Mouse (Mus musculus): Measurements from ENCODE around the gene Mtus2. TPM values are rescaled to one million over a fixed set of nuclear protein-coding genes. Genes with fewer than 3 reads are reported as not detected.

Gene Mtus2
- polyA plus RNA-seq, 1 experiment from 2014 or later = 49.4 TPM

- Histone ChIP-seq H3K4me3 (replicated peaks; ENCODE audit: low read length) (no peak overlapping the region), H3K27ac (no peak overlapping the region), H3K9me3 (ENCODE audit: control insufficient read depth, low read length) (no peaks in the 10 kb centered on the region), H3K9ac (no peak overlapping the region), H3K36me3 (replicated peaks; ENCODE audit: control insufficient read depth, insufficient read depth) (no peaks in the 10 kb centered on the region), H3K4me2 (replicated peaks) (no peak overlapping the region), H3K27me3 (ENCODE audit: control insufficient read depth, insufficient read depth, low read length) (no peaks in the 10 kb centered on the region), H3K4me1 (replicated peaks; ENCODE audit: control insufficient read depth, insufficient read depth, low read length) (no peaks in the 10 kb centered on the region; the same call in 1 of the 2 replicates)
- DNase-seq (ENCODE audit: low spot score) (no peak), ATAC-seq (ENCODE audit: low FRiP score) (no peak)
- WGBS = 84% methylated on average over 8 of the region's 8 CpGs
These were observed 58.3 kb downstream of the Mtus2 start for GRCm38 (mm10) chr5:148015383-148015782.

- no peaks in the 10 kb centered on the region for H3K36me3 ChIP-seq (replicated peaks; ENCODE audit: control insufficient read depth, insufficient read depth)
- no peak for ATAC-seq (ENCODE audit: low FRiP score)
- H3K27me3 ChIP-seq (ENCODE audit: control insufficient read depth, insufficient read depth, low read length) = no peaks in the 10 kb centered on the region
- H3K4me2 ChIP-seq (replicated peaks) = no peak overlapping the region
- WGBS = 73% methylated on average over 11 of the region's 11 CpGs
- H3K27ac ChIP-seq = no peak overlapping the region
- no peaks in the 10 kb centered on the region; the same call in 1 of the 2 replicates for H3K4me1 ChIP-seq (replicated peaks; ENCODE audit: control insufficient read depth, insufficient read depth, low read length)
- H3K4me3 ChIP-seq (replicated peaks; ENCODE audit: low read length) = no peak overlapping the region
- H3K9me3 ChIP-seq (ENCODE audit: control insufficient read depth, low read length) = no peaks in the 10 kb centered on the region
- peak; percentile 52 for DNase-seq (ENCODE audit: low spot score)
- no peak overlapping the region for H3K9ac ChIP-seq
These were observed 60.3 kb downstream of the Mtus2 start for GRCm38 (mm10) chr5:148017371-148017770.

GRCm38 (mm10) chr5:148022784-148023183 is 65.7 kb downstream of the Mtus2 start:
- no peak for ATAC-seq (ENCODE audit: low FRiP score)
- no peaks in the 10 kb centered on the region for H3K4me1 ChIP-seq (replicated peaks; ENCODE audit: control insufficient read depth, insufficient read depth, low read length)
- 0 out of 2 replicates have a peak overlapping the region, but pooled peaks have one; percentile 5 for H3K27ac ChIP-seq
- no peaks in the 10 kb centered on the region for H3K27me3 ChIP-seq (ENCODE audit: control insufficient read depth, insufficient read depth, low read length)
- no peak overlapping the region for H3K9ac ChIP-seq
- no peak overlapping the region for H3K4me2 ChIP-seq (replicated peaks)
- no peaks in the 10 kb centered on the region for H3K9me3 ChIP-seq (ENCODE audit: control insufficient read depth, low read length)
- H3K36me3 ChIP-seq (replicated peaks; ENCODE audit: control insufficient read depth, insufficient read depth) = no peaks in the 10 kb centered on the region
- DNase-seq (ENCODE audit: low spot score) = no peak
- WGBS = 72% methylated on average over 4 of the region's 4 CpGs
- H3K4me3 ChIP-seq (replicated peaks; ENCODE audit: low read length) = no peak overlapping the region

GRCm38 (mm10) chr5:148026401-148027349 is 69.6 kb downstream of the Mtus2 start:
- no peaks in the 10 kb centered on the region for H3K9me3 ChIP-seq (ENCODE audit: control insufficient read depth, low read length)
- no peaks in the 10 kb centered on the region for H3K36me3 ChIP-seq (replicated peaks; ENCODE audit: control insufficient read depth, insufficient read depth)
- H3K27ac ChIP-seq = no peak overlapping the region
- H3K4me2 ChIP-seq (replicated peaks) = no peak overlapping the region
- 64% methylated on average over 26 of the region's 26 CpGs for WGBS
- H3K4me3 ChIP-seq (replicated peaks; ENCODE audit: low read length) = no peak overlapping the region
- no peaks in the 10 kb centered on the region for H3K27me3 ChIP-seq (ENCODE audit: control insufficient read depth, insufficient read depth, low read length)
- DNase-seq (ENCODE audit: low spot score) (no peak), ATAC-seq (ENCODE audit: low FRiP score) (no peak)
- no peaks in the 10 kb centered on the region for H3K4me1 ChIP-seq (replicated peaks; ENCODE audit: control insufficient read depth, insufficient read depth, low read length)
- H3K9ac ChIP-seq = no peak overlapping the region

GRCm38 (mm10) chr5:148027985-148028384 is 70.9 kb downstream of the Mtus2 start:
- no peak overlapping the region for H3K4me2 ChIP-seq (replicated peaks)
- H3K9me3 ChIP-seq (ENCODE audit: control insufficient read depth, low read length) = no peaks in the 10 kb centered on the region
- ATAC-seq (ENCODE audit: low FRiP score) (no peak), DNase-seq (ENCODE audit: low spot score) (no peak)
- H3K27ac ChIP-seq = no peak overlapping the region
- no peaks in the 10 kb centered on the region for H3K36me3 ChIP-seq (replicated peaks; ENCODE audit: control insufficient read depth, insufficient read depth)
- no peak overlapping the region for H3K4me3 ChIP-seq (replicated peaks; ENCODE audit: low read length)
- WGBS = 58% methylated on average over 13 of the region's 13 CpGs
- H3K4me1 ChIP-seq (replicated peaks; ENCODE audit: control insufficient read depth, insufficient read depth, low read length) = no peaks in the 10 kb centered on the region
- H3K27me3 ChIP-seq (ENCODE audit: control insufficient read depth, insufficient read depth, low read length) = no peaks in the 10 kb centered on the region
- H3K9ac ChIP-seq = no peak overlapping the region

- DNase-seq (ENCODE audit: low spot score) (no peak), ATAC-seq (ENCODE audit: low FRiP score) (no peak)
- Histone ChIP-seq H3K9me3 (ENCODE audit: control insufficient read depth, low read length) (0 out of 2 replicates have a peak, but pooled peaks cover 4% of the 10 kb centered on the region), H3K9ac (no peak overlapping the region), H3K27ac (no peak overlapping the region), H3K4me2 (replicated peaks) (no peak overlapping the region), H3K4me3 (replicated peaks; ENCODE audit: low read length) (no peak overlapping the region), H3K27me3 (ENCODE audit: control insufficient read depth, insufficient read depth, low read length) (no peaks in the 10 kb centered on the region), H3K4me1 (replicated peaks; ENCODE audit: control insufficient read depth, insufficient read depth, low read length) (no peaks in the 10 kb centered on the region; the same call in 1 of the 2 replicates), H3K36me3 (replicated peaks; ENCODE audit: control insufficient read depth, insufficient read depth) (no peaks in the 10 kb centered on the region)
- whole genome bisulfite sequencing = 92% methylated on average over 7 of the region's 7 CpGs
These were observed 84.5 kb downstream of the Mtus2 start for GRCm38 (mm10) chr5:148041661-148042060.

GRCm38 (mm10) chr5:148048200-148048599 is 91.1 kb downstream of the Mtus2 start:
- H3K36me3 ChIP-seq (replicated peaks; ENCODE audit: control insufficient read depth, insufficient read depth) = no peaks in the 10 kb centered on the region
- WGBS = 82% methylated on average over 11 of the region's 11 CpGs
- 0 out of 2 replicates have a peak, but pooled peaks cover 4% of the 10 kb centered on the region for H3K9me3 ChIP-seq (ENCODE audit: control insufficient read depth, low read length)
- ATAC-seq (ENCODE audit: low FRiP score) (no peak), DNase-seq (ENCODE audit: low spot score) (no peak)
- no peak overlapping the region for H3K4me2 ChIP-seq (replicated peaks)
- H3K9ac ChIP-seq = no peak overlapping the region
- no peak overlapping the region for H3K4me3 ChIP-seq (replicated peaks; ENCODE audit: low read length)
- H3K4me1 ChIP-seq (replicated peaks; ENCODE audit: control insufficient read depth, insufficient read depth, low read length) = no peaks in the 10 kb centered on the region
- H3K27ac ChIP-seq = no peak overlapping the region
- no peaks in the 10 kb centered on the region for H3K27me3 ChIP-seq (ENCODE audit: control insufficient read depth, insufficient read depth, low read length)

GRCm38 (mm10) chr5:148049304-148049703 is 92.2 kb downstream of the Mtus2 start:
- Histone ChIP-seq H3K27me3 (ENCODE audit: control insufficient read depth, insufficient read depth, low read length) (no peaks in the 10 kb centered on the region), H3K36me3 (replicated peaks; ENCODE audit: control insufficient read depth, insufficient read depth) (no peaks in the 10 kb centered on the region), H3K4me2 (replicated peaks) (no peak overlapping the region), H3K4me3 (replicated peaks; ENCODE audit: low read length) (no peak overlapping the region), H3K4me1 (replicated peaks; ENCODE audit: control insufficient read depth, insufficient read depth, low read length) (no peaks in the 10 kb centered on the region), H3K9me3 (ENCODE audit: control insufficient read depth, low read length) (no peaks in the 10 kb centered on the region), H3K9ac (no peak overlapping the region), H3K27ac (no peak overlapping the region)
- WGBS = 91% methylated on average over 2 of the region's 2 CpGs
- DNase-seq (ENCODE audit: low spot score) (no peak), ATAC-seq (ENCODE audit: low FRiP score) (no peak)

- WGBS = 62% methylated on average over 13 of the region's 13 CpGs
- Histone ChIP-seq H3K27ac (no peak overlapping the region), H3K4me3 (replicated peaks; ENCODE audit: low read length) (no peak overlapping the region), H3K9ac (no peak overlapping the region), H3K27me3 (ENCODE audit: control insufficient read depth, insufficient read depth, low read length) (no peaks in the 10 kb centered on the region), H3K4me1 (replicated peaks; ENCODE audit: control insufficient read depth, insufficient read depth, low read length) (no peaks in the 10 kb centered on the region), H3K36me3 (replicated peaks; ENCODE audit: control insufficient read depth, insufficient read depth) (no peaks in the 10 kb centered on the region), H3K9me3 (ENCODE audit: control insufficient read depth, low read length) (no peaks in the 10 kb centered on the region), H3K4me2 (replicated peaks) (no peak overlapping the region)
- DNase-seq (ENCODE audit: low spot score) = no peak
- ATAC-seq (ENCODE audit: low FRiP score) = peak; percentile 66; the same call in 1 of the 2 replicates
These were observed 95.9 kb downstream of the Mtus2 start for GRCm38 (mm10) chr5:148052846-148053608.

Data from hindbrain, embryonic 14.5 days (tissue).